Mouse (Mus musculus): ENCODE results near the gene Cpsf3. TPM values are rescaled to one million over a fixed set of nuclear protein-coding genes. Genes with fewer than 3 reads are reported as not detected.

The Cpsf3 gene
- total and polyA plus RNA-seq, 3 experiments: 39.8 to 58.2 TPM; not detected in 1

GRCm38 (mm10) chr12:21322296-21322695 lies 37.1 kb downstream of the Cpsf3 start:
- DNase-seq (ENCODE audit: low read depth, low spot score): no peak
- Histone ChIP-seq H3K79me2 (ENCODE audit: control insufficient read depth, insufficient read depth, low read length, poor library complexity) (no peaks in the 10 kb centered on the region), H3K27me3 (ENCODE audit: control insufficient read depth in 1 of 2, insufficient read depth in 2 of 2, low read length in 2 of 2) (no peaks in the 10 kb centered on the region), H3K4me3 (ENCODE audit: control insufficient read depth in 1 of 2, insufficient read depth in 1 of 2, low read depth in 2 of 2, low read length in 2 of 2) (no peak overlapping the region), H3K36me3 (ENCODE audit: control insufficient read depth in 1 of 2, insufficient read depth in 2 of 2, low read length in 2 of 2) (peaks cover 0 to 2% of the 10 kb centered on the region in 2 experiments; a peak in 2 of 4 replicates), H3K9ac (ENCODE audit: control insufficient read depth, low read depth, low read length, poor library complexity, severe bottlenecking) (no peak overlapping the region), H3K9me3 (replicated peaks; ENCODE audit: insufficient read depth, low read length) (no peaks in the 10 kb centered on the region), H3K4me1 (ENCODE audit: control insufficient read depth in 1 of 2, insufficient read depth in 2 of 2, low read length in 2 of 2) (peaks cover 0 to 3% of the 10 kb centered on the region in 2 experiments; a peak in 1 of 4 replicates), H3K27ac (ENCODE audit: control insufficient read depth, low read depth, low read length) (no peak overlapping the region)
- TF ChIP-seq ZKSCAN1 (IDR thresholded peaks at IDR 0.05; ENCODE audit: low read depth, low read length): no peak
- no peak for TF ChIP-seq MAX (IDR thresholded peaks at IDR 0.05; ENCODE audit: low read length)
- no peak for TF ChIP-seq MYB (IDR thresholded peaks at IDR 0.05; ENCODE audit: low read depth, low read length)
- TF ChIP-seq POLR2A (IDR thresholded peaks at IDR 0.05; ENCODE audit: control insufficient read depth in 1 of 2, insufficient read depth in 1 of 2, low read depth in 1 of 2, low read length in 2 of 2, poor library complexity in 1 of 2): no peak

- Histone ChIP-seq H3K36me3 (ENCODE audit: control insufficient read depth in 1 of 2, insufficient read depth in 2 of 2, low read length in 2 of 2) (no peaks in the 10 kb centered on the region; a peak in 1 of 4 replicates), H3K4me3 (ENCODE audit: control insufficient read depth in 1 of 2, insufficient read depth in 1 of 2, low read depth in 2 of 2, low read length in 2 of 2) (no peak overlapping the region), H3K9me3 (replicated peaks; ENCODE audit: insufficient read depth, low read length) (no peaks in the 10 kb centered on the region), H3K4me1 (ENCODE audit: control insufficient read depth in 1 of 2, insufficient read depth in 2 of 2, low read length in 2 of 2) (no peaks in the 10 kb centered on the region), H3K27ac (ENCODE audit: control insufficient read depth, low read depth, low read length) (no peak overlapping the region), H3K27me3 (ENCODE audit: control insufficient read depth in 1 of 2, insufficient read depth in 2 of 2, low read length in 2 of 2) (no peaks in the 10 kb centered on the region), H3K79me2 (ENCODE audit: control insufficient read depth, insufficient read depth, low read length, poor library complexity) (no peaks in the 10 kb centered on the region), H3K9ac (ENCODE audit: control insufficient read depth, low read depth, low read length, poor library complexity, severe bottlenecking) (no peak overlapping the region)
- DNase-seq (ENCODE audit: low read depth, low spot score): no peak
- TF ChIP-seq CTCF (IDR thresholded peaks at IDR 0.05 in 2 of 3, conservative IDR thresholded peaks at IDR 0.05 in 1 of 3; ENCODE audit: control insufficient read depth in 1 of 3, insufficient read depth in 1 of 3, low read depth in 2 of 3, low read length in 3 of 3, poor library complexity in 1 of 3, severe bottlenecking in 1 of 3): no peak
- TF ChIP-seq ZKSCAN1 (IDR thresholded peaks at IDR 0.05; ENCODE audit: low read depth, low read length): no peak
- no peak for TF ChIP-seq TCF12 (IDR thresholded peaks at IDR 0.05; ENCODE audit: low read depth, low read length)
- no peak for TF ChIP-seq CHD2 (IDR thresholded peaks at IDR 0.05; ENCODE audit: low read length)
- TF ChIP-seq TBP (IDR thresholded peaks at IDR 0.05; ENCODE audit: low read depth, low read length): no peak
- no peak for TF ChIP-seq UBTF (IDR thresholded peaks at IDR 0.05; ENCODE audit: borderline replicate concordance, insufficient read depth, low read depth, low read length)
- no peak for TF ChIP-seq CHD1 (IDR thresholded peaks at IDR 0.05; ENCODE audit: low read depth, low read length)
- no peak for TF ChIP-seq MAFK (IDR thresholded peaks at IDR 0.05; ENCODE audit: borderline replicate concordance, low read depth, low read length)
- TF ChIP-seq POLR2AphosphoS5 (IDR thresholded peaks at IDR 0.05; ENCODE audit: borderline replicate concordance, low read depth, low read length): no peak
- no peak for TF ChIP-seq HCFC1 (IDR thresholded peaks at IDR 0.05; ENCODE audit: low read depth, low read length)
Observed at GRCm38 (mm10) chr12:21322856-21323255, 37.7 kb downstream of the Cpsf3 start.

GRCm38 (mm10) chr12:21324101-21324500 lies 38.9 kb downstream of the Cpsf3 start:
- DNase-seq (ENCODE audit: low read depth, low spot score): no peak

More at GRCm38 (mm10) chr12:21324101-21324500, 38.9 kb downstream of the Cpsf3 start:
- H3K36me3 ChIP-seq (ENCODE audit: control insufficient read depth in 1 of 2, insufficient read depth in 2 of 2, low read length in 2 of 2): no peaks in the 10 kb centered on the region; a peak in 1 of 4 replicates
- H3K27me3 ChIP-seq (ENCODE audit: control insufficient read depth in 1 of 2, insufficient read depth in 2 of 2, low read length in 2 of 2): no peaks in the 10 kb centered on the region
- H3K9ac ChIP-seq (ENCODE audit: control insufficient read depth, low read depth, low read length, poor library complexity, severe bottlenecking): no peak overlapping the region
- no peak overlapping the region for H3K4me3 ChIP-seq (ENCODE audit: control insufficient read depth in 1 of 2, insufficient read depth in 1 of 2, low read depth in 2 of 2, low read length in 2 of 2)
- H3K9me3 ChIP-seq (replicated peaks; ENCODE audit: insufficient read depth, low read length): no peaks in the 10 kb centered on the region
- H3K79me2 ChIP-seq (ENCODE audit: control insufficient read depth, insufficient read depth, low read length, poor library complexity): no peaks in the 10 kb centered on the region
- H3K4me1 ChIP-seq (ENCODE audit: control insufficient read depth in 1 of 2, insufficient read depth in 2 of 2, low read length in 2 of 2): no peaks in the 10 kb centered on the region
- H3K27ac ChIP-seq (ENCODE audit: control insufficient read depth, low read depth, low read length): no peak overlapping the region
- TF ChIP-seq KAT2A (conservative IDR thresholded peaks at IDR 0.05; ENCODE audit: low read depth, low read length) (no peak), MXI1 (IDR thresholded peaks at IDR 0.05; ENCODE audit: low read depth, low read length) (no peak), ZC3H11A (IDR thresholded peaks at IDR 0.05; ENCODE audit: low read depth, low read length) (no peak), GABPA (IDR thresholded peaks at IDR 0.05; ENCODE audit: low read depth, low read length) (no peak), CTCF (IDR thresholded peaks at IDR 0.05 in 2 of 3, conservative IDR thresholded peaks at IDR 0.05 in 1 of 3; ENCODE audit: control insufficient read depth in 1 of 3, insufficient read depth in 1 of 3, low read depth in 2 of 3, low read length in 3 of 3, poor library complexity in 1 of 3, severe bottlenecking in 1 of 3) (no peak), NRF1 (IDR thresholded peaks at IDR 0.05; ENCODE audit: insufficient read depth, low read depth, low read length, poor library complexity, severe bottlenecking) (no peak), SMC3 (IDR thresholded peaks at IDR 0.05; ENCODE audit: low read depth, low read length) (no peak), MYC (IDR thresholded peaks at IDR 0.05; ENCODE audit: low read depth, low read length) (no peak), E2F4 (IDR thresholded peaks at IDR 0.05; ENCODE audit: borderline replicate concordance, low read depth, low read length) (no peak), TBP (IDR thresholded peaks at IDR 0.05; ENCODE audit: low read depth, low read length) (no peak), RCOR1 (IDR thresholded peaks at IDR 0.05; ENCODE audit: low read depth, low read length) (no peak), POLR2AphosphoS2 (IDR thresholded peaks at IDR 0.05; ENCODE audit: low read length) (no peak)

All from MEL (cell line).